Mouse (Mus musculus): Measurements from ENCODE around the gene Cabp1. TPM values are rescaled to one million over a fixed set of nuclear protein-coding genes. Genes with fewer than 3 reads are reported as not detected.

The Cabp1 gene
- polyA plus RNA-seq, 1 experiment from 2014 or later, result 1.00 TPM

GRCm38 (mm10) chr5:115177866-115178265, 16.3 kb downstream of the Cabp1 start:
- Histone ChIP-seq H3K27me3 (ENCODE audit: control insufficient read depth, insufficient read depth, low read length) (no peaks in the 10 kb centered on the region), H3K27ac (ENCODE audit: low read length) (no peak overlapping the region), H3K9me3 (ENCODE audit: control insufficient read depth, low read depth, low read length) (no peaks in the 10 kb centered on the region), H3K4me1 (ENCODE audit: control insufficient read depth, insufficient read depth, low read length) (peaks cover 5% of the 10 kb centered on the region; the same call in 1 of the 2 replicates), H3K4me2 (replicated peaks; ENCODE audit: low read depth, low read length) (no peak overlapping the region), H3K9ac (replicated peaks; ENCODE audit: low read depth, low read length) (no peak overlapping the region), H3K4me3 (ENCODE audit: low read depth, low read length) (no peak overlapping the region), H3K36me3 (ENCODE audit: control insufficient read depth, insufficient read depth, low read length) (no peaks in the 10 kb centered on the region)
- no peak for ATAC-seq (ENCODE audit: insufficient number of reproducible peaks, insufficient read depth, low FRiP score, low read depth)
- WGBS, result 78% methylated on average over 6 of the region's 6 CpGs

GRCm38 (mm10) chr5:115174554-115174953, 19.6 kb downstream of the Cabp1 start:
- WGBS, result 83% methylated on average over 1 of the region's 1 CpGs
- Histone ChIP-seq H3K4me1 (ENCODE audit: control insufficient read depth, insufficient read depth, low read length) (no peaks in the 10 kb centered on the region), H3K9ac (replicated peaks; ENCODE audit: low read depth, low read length) (no peak overlapping the region), H3K9me3 (ENCODE audit: control insufficient read depth, low read depth, low read length) (no peaks in the 10 kb centered on the region), H3K4me3 (ENCODE audit: low read depth, low read length) (no peak overlapping the region), H3K4me2 (replicated peaks; ENCODE audit: low read depth, low read length) (no peak overlapping the region), H3K27ac (ENCODE audit: low read length) (no peak overlapping the region), H3K27me3 (ENCODE audit: control insufficient read depth, insufficient read depth, low read length) (no peaks in the 10 kb centered on the region), H3K36me3 (ENCODE audit: control insufficient read depth, insufficient read depth, low read length) (no peaks in the 10 kb centered on the region)
- ATAC-seq (ENCODE audit: insufficient number of reproducible peaks, insufficient read depth, low FRiP score, low read depth), result no peak

GRCm38 (mm10) chr5:115170150-115170549, 24.0 kb downstream of the Cabp1 start:
- Histone ChIP-seq H3K4me3 (ENCODE audit: low read depth, low read length) (no peak overlapping the region), H3K4me2 (replicated peaks; ENCODE audit: low read depth, low read length) (no peak overlapping the region), H3K4me1 (ENCODE audit: control insufficient read depth, insufficient read depth, low read length) (peaks cover 18% of the 10 kb centered on the region), H3K9ac (replicated peaks; ENCODE audit: low read depth, low read length) (no peak overlapping the region), H3K9me3 (ENCODE audit: control insufficient read depth, low read depth, low read length) (no peaks in the 10 kb centered on the region), H3K27ac (ENCODE audit: low read length) (no peak overlapping the region), H3K27me3 (ENCODE audit: control insufficient read depth, insufficient read depth, low read length) (no peaks in the 10 kb centered on the region), H3K36me3 (ENCODE audit: control insufficient read depth, insufficient read depth, low read length) (no peaks in the 10 kb centered on the region)
- 74% methylated on average over 8 of the region's 8 CpGs for WGBS
- no peak for ATAC-seq (ENCODE audit: insufficient number of reproducible peaks, insufficient read depth, low FRiP score, low read depth)

GRCm38 (mm10) chr5:115168641-115169415, 25.4 kb downstream of the Cabp1 start:
- Histone ChIP-seq H3K27me3 (ENCODE audit: control insufficient read depth, insufficient read depth, low read length) (no peaks in the 10 kb centered on the region), H3K36me3 (ENCODE audit: control insufficient read depth, insufficient read depth, low read length) (no peaks in the 10 kb centered on the region), H3K27ac (ENCODE audit: low read length) (peak overlapping the region; percentile 27; the same call in 1 of the 2 replicates), H3K9me3 (ENCODE audit: control insufficient read depth, low read depth, low read length) (no peaks in the 10 kb centered on the region), H3K4me2 (replicated peaks; ENCODE audit: low read depth, low read length) (peak overlapping the region; percentile 18; the same call in 1 of the 2 replicates), H3K4me1 (ENCODE audit: control insufficient read depth, insufficient read depth, low read length) (peaks cover 18% of the 10 kb centered on the region), H3K9ac (replicated peaks; ENCODE audit: low read depth, low read length) (0 out of 2 replicates have a peak overlapping the region, but pooled peaks have one; percentile 21), H3K4me3 (ENCODE audit: low read depth, low read length) (no peak overlapping the region)
- peak; percentile 48; the same call in 1 of the 2 replicates for ATAC-seq (ENCODE audit: insufficient number of reproducible peaks, insufficient read depth, low FRiP score, low read depth)
- 39% methylated on average over 27 of the region's 27 CpGs for WGBS

- no peaks in the 10 kb centered on the region for H3K36me3 ChIP-seq (ENCODE audit: control insufficient read depth, insufficient read depth, low read length)
- no peak for ATAC-seq (ENCODE audit: insufficient number of reproducible peaks, insufficient read depth, low FRiP score, low read depth)
- peaks cover 23% of the 10 kb centered on the region for H3K4me1 ChIP-seq (ENCODE audit: control insufficient read depth, insufficient read depth, low read length)
- H3K4me2 ChIP-seq (replicated peaks; ENCODE audit: low read depth, low read length), result no peak overlapping the region
- WGBS, result 70% methylated on average over 6 of the region's 6 CpGs
- no peaks in the 10 kb centered on the region for H3K27me3 ChIP-seq (ENCODE audit: control insufficient read depth, insufficient read depth, low read length)
- no peak overlapping the region for H3K9ac ChIP-seq (replicated peaks; ENCODE audit: low read depth, low read length)
- H3K9me3 ChIP-seq (ENCODE audit: control insufficient read depth, low read depth, low read length), result no peaks in the 10 kb centered on the region
- no peak overlapping the region for H3K4me3 ChIP-seq (ENCODE audit: low read depth, low read length)
- no peak overlapping the region for H3K27ac ChIP-seq (ENCODE audit: low read length)
Measured at GRCm38 (mm10) chr5:115167396-115167795, 26.8 kb downstream of the Cabp1 start.

GRCm38 (mm10) chr5:115166815-115167194, 27.4 kb downstream of the Cabp1 start:
- WGBS, result 77% methylated on average over 7 of the region's 7 CpGs
- H3K27me3 ChIP-seq (ENCODE audit: control insufficient read depth, insufficient read depth, low read length), result no peaks in the 10 kb centered on the region
- H3K36me3 ChIP-seq (ENCODE audit: control insufficient read depth, insufficient read depth, low read length), result no peaks in the 10 kb centered on the region
- no peaks in the 10 kb centered on the region for H3K9me3 ChIP-seq (ENCODE audit: control insufficient read depth, low read depth, low read length)
- H3K9ac ChIP-seq (replicated peaks; ENCODE audit: low read depth, low read length), result no peak overlapping the region
- H3K27ac ChIP-seq (ENCODE audit: low read length), result peak overlapping the region; percentile 69
- H3K4me1 ChIP-seq (ENCODE audit: control insufficient read depth, insufficient read depth, low read length), result peaks cover 23% of the 10 kb centered on the region
- no peak overlapping the region for H3K4me3 ChIP-seq (ENCODE audit: low read depth, low read length)
- no peak overlapping the region for H3K4me2 ChIP-seq (replicated peaks; ENCODE audit: low read depth, low read length)
- ATAC-seq (ENCODE audit: insufficient number of reproducible peaks, insufficient read depth, low FRiP score, low read depth), result no peak

- Histone ChIP-seq H3K36me3 (ENCODE audit: control insufficient read depth, insufficient read depth, low read length) (no peaks in the 10 kb centered on the region), H3K9ac (replicated peaks; ENCODE audit: low read depth, low read length) (no peak overlapping the region), H3K4me1 (ENCODE audit: control insufficient read depth, insufficient read depth, low read length) (peaks cover 23% of the 10 kb centered on the region), H3K27ac (ENCODE audit: low read length) (peak overlapping the region; percentile 69), H3K4me3 (ENCODE audit: low read depth, low read length) (no peak overlapping the region), H3K27me3 (ENCODE audit: control insufficient read depth, insufficient read depth, low read length) (no peaks in the 10 kb centered on the region), H3K4me2 (replicated peaks; ENCODE audit: low read depth, low read length) (no peak overlapping the region), H3K9me3 (ENCODE audit: control insufficient read depth, low read depth, low read length) (no peaks in the 10 kb centered on the region)
- WGBS, result 36% methylated on average over 11 of the region's 11 CpGs
- ATAC-seq (ENCODE audit: insufficient number of reproducible peaks, insufficient read depth, low FRiP score, low read depth), result no peak
Measured at GRCm38 (mm10) chr5:115165895-115166814, 28.0 kb downstream of the Cabp1 start.

GRCm38 (mm10) chr5:115165351-115165750, 28.8 kb downstream of the Cabp1 start:
- no peak for ATAC-seq (ENCODE audit: insufficient number of reproducible peaks, insufficient read depth, low FRiP score, low read depth)
- no peak overlapping the region for H3K4me2 ChIP-seq (replicated peaks; ENCODE audit: low read depth, low read length)
- peaks cover 23% of the 10 kb centered on the region for H3K4me1 ChIP-seq (ENCODE audit: control insufficient read depth, insufficient read depth, low read length)
- no peaks in the 10 kb centered on the region for H3K9me3 ChIP-seq (ENCODE audit: control insufficient read depth, low read depth, low read length)
- H3K36me3 ChIP-seq (ENCODE audit: control insufficient read depth, insufficient read depth, low read length), result no peaks in the 10 kb centered on the region
- 52% methylated on average over 9 of the region's 9 CpGs for WGBS
- H3K27me3 ChIP-seq (ENCODE audit: control insufficient read depth, insufficient read depth, low read length), result no peaks in the 10 kb centered on the region
- no peak overlapping the region for H3K27ac ChIP-seq (ENCODE audit: low read length)
- no peak overlapping the region for H3K9ac ChIP-seq (replicated peaks; ENCODE audit: low read depth, low read length)
- no peak overlapping the region for H3K4me3 ChIP-seq (ENCODE audit: low read depth, low read length)
